Mouse (Mus musculus) c-Kit-positive CD71-positive TER-119-positive erythroid progenitor cells, embryonic 14.5 days (primary cell): ENCODE data around the gene Snd1.
A peak's percentile ranks its signal among the peaks of the same experiment; 100 is the strongest.

ENCODE experiments used
- DNase-seq: peaks from one replicate; pipeline ENCODE4 v3.0.0-alpha.2; 2013; ENCODE audit warnings: low spot score

Gene Snd1

DNA sequence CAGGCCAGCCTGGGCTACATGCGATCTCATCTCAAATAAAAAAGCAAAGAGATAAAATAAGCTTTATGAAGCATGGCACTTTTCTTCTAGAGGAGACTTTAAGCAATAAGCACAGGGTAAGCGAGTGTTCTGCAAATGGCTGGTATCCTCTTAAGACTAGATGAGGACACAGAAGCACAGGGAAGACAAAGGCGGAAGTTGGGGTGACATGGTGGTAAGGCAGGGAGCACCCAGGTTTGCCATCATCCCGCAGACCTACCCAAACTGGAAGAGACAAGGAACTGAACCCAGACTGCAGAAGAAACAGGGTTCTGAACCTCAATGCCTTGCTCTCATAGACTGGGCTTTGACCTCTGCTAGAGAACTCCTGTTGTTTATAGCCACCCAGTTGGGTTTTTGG, 119.8 kb downstream of the Snd1 start:
- no peak for DNase-seq

DNA sequence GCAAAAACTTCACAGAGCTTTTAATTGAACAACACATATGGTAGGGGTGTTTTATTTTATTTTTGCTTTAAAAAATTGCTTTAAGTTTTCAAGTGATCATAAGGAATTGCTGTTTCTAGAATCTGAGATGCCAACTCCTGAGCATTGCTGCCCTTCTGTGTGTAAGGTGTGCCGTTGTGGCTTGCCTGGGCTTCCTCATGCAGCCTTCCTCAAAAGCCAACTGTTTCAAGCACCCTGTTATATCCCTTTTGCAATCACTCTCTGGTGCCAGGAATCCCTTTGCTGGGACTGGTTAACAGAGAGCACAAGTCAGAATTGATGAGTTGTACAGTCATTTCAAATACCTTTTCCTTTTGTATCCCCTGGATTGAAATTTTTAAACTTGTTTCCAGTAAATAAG, 120.3 kb downstream of the Snd1 start:
- no peak for DNase-seq

DNA sequence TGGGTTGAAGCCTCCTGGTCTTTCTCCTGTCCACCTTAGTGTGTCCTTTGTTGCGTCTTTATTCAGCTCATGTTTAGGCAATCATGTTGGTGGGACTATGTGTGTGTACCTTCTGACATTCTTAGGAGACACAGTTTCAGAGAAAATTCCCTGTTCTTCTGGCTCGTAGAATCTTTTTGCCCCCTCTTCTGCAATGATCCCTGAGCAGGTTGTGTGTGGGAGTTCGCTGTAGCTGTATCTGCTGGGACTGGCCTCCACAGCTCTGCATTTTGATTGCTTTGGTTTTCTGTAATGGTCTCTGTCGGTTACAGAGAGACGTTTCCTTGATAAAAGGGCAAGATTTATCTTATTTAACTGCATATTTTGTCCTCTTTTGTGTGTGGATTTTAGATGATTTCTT, 122.3 kb downstream of the Snd1 start:
- DNase-seq, result no peak

- no peak for DNase-seq
Observed at GRCm38 (mm10) chr6:28599120-28599519, 124.2 kb downstream of the Snd1 start.

GRCm38 (mm10) chr6:28600404-28600803, 125.5 kb downstream of the Snd1 start:
- no peak for DNase-seq

- peak; percentile 71 for DNase-seq
Observed at GRCm38 (mm10) chr6:28603401-28603800, 128.5 kb downstream of the Snd1 start.

- DNase-seq, result no peak
Observed at GRCm38 (mm10) chr6:28603823-28604222, 128.9 kb downstream of the Snd1 start.

DNA sequence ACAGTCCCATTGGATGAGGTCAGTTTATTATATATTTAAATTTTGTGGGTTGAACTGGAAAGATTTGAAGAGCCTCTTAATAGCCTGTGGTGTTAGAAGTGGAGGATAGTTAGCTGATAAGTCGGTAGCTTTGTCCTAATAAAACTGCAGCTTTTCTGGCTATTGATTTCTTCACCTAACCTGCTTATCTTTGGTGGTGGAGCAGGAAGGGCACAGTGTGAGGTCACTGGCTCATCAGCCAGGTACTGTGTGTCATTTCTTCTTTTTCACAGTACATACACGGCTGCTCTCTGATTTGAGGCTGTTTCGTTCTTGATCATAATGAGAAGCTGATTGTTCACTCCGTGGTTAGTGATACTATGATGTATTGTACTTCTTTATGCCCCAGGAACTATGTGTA, 134.4 kb downstream of the Snd1 start:
- DNase-seq, result no peak

GRCm38 (mm10) chr6:28610127-28610526, 135.2 kb downstream of the Snd1 start:
- no peak for DNase-seq

DNA sequence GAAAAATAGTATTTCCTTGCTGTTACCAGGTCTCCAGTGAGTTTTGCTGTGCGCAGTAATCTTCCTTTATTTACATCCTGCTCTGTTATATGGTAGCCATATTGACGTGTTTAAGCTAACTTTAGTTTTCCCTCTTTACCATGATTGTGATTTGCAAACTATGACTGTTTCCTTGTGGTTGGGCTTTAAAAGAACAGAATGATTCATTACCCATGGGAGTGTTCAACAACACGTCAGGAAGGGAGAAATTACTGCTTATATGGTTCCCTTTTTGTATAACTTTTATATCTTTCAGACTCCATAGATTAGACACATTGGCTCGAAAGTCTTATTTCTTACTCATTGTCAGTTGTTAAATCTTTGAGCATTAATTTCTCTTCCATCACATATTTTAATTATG, 138.5 kb downstream of the Snd1 start:
- no peak for DNase-seq

GRCm38 (mm10) chr6:28614856-28615255, 139.9 kb downstream of the Snd1 start:
- no peak for DNase-seq

- no peak for DNase-seq
Observed at GRCm38 (mm10) chr6:28615408-28615807, 140.5 kb downstream of the Snd1 start.

DNA sequence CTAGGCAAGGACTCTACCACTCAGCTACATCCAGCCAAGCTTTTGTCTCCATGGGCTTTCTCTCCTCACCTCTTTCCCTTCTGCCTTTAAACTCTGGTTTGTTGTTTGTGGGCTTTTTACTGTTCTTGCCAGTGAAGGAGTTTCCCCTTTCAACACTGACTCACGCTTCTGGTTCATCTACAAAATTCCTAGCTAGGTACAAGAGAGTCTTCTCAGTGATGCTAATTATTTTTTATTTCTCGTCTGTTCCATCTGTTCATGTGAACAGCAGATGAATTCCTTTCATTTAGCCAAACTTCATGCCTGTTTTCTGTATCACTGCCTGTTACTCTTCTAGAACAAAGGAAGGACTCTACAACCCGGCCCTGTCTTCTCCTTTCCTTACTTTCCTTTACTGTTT, 141.0 kb downstream of the Snd1 start:
- no peak for DNase-seq

GRCm38 (mm10) chr6:28618299-28618698, 143.4 kb downstream of the Snd1 start:
- DNase-seq, result no peak

DNA sequence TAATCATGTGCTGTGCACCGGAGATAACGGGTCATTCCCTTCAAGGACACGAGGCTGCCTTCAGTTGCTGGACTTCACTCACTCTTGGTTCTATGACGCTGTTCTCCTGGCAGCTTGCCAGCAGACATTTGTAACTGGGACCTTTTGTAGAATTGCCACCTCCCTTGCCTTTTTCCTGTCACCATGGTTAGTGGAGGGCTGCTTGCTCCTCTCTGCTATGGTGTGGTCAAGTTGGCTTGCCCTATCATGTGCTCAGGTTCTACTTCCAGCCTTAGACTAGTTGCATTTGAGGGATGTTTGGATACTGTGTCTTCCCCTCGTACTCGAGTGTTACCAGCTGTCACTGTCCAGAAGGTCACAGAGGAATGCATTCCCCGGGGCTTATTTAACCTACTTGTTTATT, 143.8 kb downstream of the Snd1 start:
- DNase-seq, result no peak

- no peak for DNase-seq
Observed at GRCm38 (mm10) chr6:28621431-28621830, 146.5 kb downstream of the Snd1 start.

- DNase-seq, result peak; percentile 59
Observed at GRCm38 (mm10) chr6:28621961-28622360, 147.0 kb downstream of the Snd1 start.

DNA sequence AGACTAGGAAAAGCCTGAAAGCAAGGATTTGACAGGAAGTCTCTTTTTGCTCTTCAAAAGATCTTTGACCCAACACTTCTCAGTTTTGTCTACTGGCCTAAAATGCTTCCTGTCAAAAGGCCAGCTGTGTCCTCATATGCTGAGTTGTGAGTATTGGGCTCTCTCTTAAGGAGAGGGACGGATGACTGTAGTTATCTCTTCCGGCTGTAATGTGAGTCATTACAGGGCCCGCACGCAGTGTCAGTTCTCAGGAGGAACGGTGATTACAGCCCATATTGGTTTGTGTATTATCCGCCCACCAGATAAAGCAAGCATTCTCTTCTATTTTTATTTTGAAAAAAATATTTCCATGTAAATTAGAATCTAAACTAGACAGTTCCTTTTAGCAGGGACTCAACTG, 147.6 kb downstream of the Snd1 start:
- peak; percentile 64 for DNase-seq

DNA sequence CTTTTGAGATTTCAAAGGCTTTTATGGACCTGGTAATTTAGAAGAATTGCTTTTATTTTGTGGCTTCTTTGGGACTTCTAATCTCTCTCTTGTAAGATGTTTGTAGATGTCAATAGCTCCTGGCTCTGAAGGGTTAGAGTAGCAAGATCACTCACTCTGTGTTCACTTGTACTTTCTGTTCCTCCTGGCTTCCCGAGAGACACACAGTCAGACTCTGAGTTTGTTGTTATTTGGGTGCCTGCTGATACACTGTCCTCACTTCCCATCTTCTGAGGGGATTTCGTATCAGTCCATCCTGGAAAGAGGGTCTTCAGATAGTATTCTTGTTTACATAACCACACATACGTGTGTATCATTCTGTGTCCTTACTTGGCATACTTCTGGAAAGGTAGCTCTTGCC, 148.0 kb downstream of the Snd1 start:
- DNase-seq, result no peak

GRCm38 (mm10) chr6:28628408-28628807, 153.5 kb downstream of the Snd1 start:
- peak; percentile 65 for DNase-seq

DNA sequence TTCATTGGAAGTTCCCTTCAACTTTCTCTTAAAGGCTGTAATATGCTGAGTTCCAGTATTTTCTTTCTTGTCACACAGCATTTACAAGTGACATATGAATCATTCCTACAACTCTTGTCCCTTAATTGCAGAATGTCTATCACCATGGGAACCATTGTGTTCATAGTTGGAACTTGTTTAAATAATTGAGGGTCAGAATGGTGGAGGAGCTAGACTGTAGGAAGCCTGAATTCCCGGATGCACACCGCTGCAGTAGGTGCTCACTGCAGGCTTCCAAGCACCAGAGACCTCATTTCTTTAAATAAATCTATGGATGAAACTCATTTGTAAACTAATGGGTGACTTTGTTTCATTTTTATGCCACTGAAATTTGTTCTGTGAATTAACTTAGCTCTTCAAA, 154.9 kb downstream of the Snd1 start:
- no peak for DNase-seq

- DNase-seq, result no peak
Observed at GRCm38 (mm10) chr6:28630926-28631325, 156.0 kb downstream of the Snd1 start.

DNA sequence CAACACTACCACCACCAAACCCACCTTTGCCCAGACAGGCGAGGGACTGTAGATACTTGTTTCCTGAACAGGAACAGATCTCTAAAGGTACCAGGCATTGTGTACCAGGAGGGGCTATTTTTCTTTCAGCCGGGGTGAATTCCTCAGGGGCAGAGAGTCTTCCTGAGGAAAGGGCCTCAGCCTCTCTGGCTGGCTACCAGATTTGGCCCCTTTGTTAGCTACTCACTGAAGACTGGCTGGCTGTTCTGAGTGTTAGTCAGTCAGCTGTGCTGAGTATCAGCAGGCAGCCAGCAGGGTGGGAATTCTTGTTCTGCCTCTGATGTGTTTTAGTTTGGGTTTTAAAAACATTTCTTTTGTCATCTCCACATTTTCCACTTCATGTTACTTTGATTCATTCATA, 158.2 kb downstream of the Snd1 start:
- DNase-seq, result no peak

- DNase-seq, result no peak
Observed at GRCm38 (mm10) chr6:28633656-28634055, 158.7 kb downstream of the Snd1 start.

DNA sequence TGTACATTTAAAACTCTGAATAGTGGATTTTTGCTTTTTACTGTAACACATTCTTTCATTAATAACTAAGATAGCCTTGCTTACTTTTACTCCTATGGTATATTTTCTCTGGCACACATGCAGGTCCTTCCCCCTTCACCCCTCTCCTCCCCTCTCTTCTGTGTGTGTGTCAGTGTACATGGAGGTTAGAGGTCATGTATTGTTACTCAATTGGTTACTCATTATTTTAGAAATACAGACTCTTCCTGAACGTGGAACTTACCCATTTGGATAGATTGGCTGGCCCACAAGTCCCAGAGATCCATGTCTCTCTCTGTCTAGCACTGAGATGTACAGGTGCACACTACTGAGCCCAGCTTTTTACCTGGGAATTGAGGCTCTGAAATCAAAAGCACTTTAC, 160.2 kb downstream of the Snd1 start:
- no peak for DNase-seq
